Mouse (Mus musculus): ENCODE measurements at regions not wholly inside any gene's neighbourhood (a gene's known extent, or its start where the extent isn't known, plus 50 kb on each side); places are given as distances from the start of the nearest gene placed in this dataset.
A peak's percentile ranks its signal among the peaks of the same experiment; 100 is the strongest.

DNA sequence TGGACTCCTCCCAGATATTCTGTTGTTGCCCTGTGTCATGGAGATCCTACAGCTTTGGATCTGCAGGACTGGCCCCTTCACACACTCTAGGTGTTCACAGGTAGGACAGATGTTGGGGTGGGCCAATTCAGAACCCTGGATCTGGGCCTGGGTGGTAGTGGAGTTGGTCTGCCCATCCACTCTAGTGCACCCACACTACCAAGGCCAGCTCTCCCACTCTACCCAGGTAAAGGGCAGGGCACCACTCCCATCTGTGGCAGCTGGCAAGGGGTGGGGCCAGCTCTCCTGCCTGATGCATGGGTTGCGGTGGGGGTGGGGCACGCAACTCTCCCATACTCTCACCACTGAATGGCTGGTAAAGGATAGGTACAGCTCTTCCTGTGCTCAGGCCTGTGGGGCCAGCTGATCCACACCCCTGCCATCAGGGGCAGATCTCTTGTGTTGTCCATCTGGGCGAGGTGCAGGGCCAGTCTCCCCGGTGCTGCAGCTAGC lies 76.5 kb downstream of the Gja1 start:
- DNase-seq: no peak
- no peak for TF ChIP-seq CTCF (IDR thresholded peaks at IDR 0.05)
- H3K4me3 ChIP-seq: no peak overlapping the region
- H3K27ac ChIP-seq: no peak overlapping the region
- intact Hi-C loops (cut with DNase I): no loop called here

DNA sequence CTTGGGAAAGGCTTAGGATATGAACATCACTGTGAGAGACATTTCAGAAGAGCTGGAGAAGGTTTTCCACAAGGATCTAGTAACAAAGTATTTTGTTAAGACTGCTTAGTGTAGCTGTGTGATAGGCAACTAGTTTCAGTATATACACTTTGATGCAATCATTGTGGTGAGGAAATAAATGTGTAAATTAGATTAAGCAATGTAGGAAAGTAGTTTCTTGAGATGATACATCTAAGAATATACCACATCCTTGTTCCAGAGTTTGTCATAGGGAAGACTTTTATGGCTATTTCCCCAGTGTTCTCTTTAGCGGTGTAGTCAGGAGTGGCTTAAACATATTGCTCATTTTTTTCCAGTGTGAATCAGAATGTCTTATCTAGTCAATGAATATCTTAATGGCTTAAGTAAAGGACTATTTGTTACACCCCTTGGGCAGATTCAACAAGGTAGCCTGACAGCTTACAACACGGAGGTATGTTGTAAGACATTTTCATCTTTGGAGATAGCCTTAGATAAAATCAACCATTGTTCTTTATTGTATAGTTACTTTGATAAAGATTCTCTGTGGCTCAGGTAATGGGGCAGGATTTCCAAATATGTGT lies 78.8 kb downstream of the Gja1 start:
- Histone ChIP-seq H3K4me3 (no peak overlapping the region), H3K27ac (no peak overlapping the region)
- no peak for TF ChIP-seq CTCF (IDR thresholded peaks at IDR 0.05)
- intact Hi-C loops (cut with DNase I): no loop called here
- DNase-seq: no peak

DNA sequence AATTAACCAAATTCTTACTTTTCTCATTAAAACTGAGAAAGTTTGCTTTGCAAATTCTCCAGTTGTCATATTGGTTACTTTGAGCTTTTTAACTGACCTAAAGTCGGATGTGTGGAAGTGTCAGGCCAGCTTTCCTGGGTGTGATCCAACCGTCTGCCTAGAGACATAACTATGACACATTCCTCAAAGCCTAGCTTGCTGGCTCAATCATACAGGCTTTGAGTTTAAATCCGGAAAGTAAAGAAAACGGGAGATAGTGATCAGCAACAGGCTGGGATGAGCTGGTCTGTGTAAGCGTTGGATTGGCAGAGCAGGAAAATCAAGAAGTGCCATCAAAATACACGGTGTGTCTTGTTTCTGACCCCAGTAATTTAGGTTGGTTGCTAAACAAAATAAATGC lies 91.4 kb downstream of the Gja1 start:
- DNase-seq: peak; percentile 34
- intact Hi-C loops (cut with DNase I): no loop called here
- Histone ChIP-seq H3K27ac (peak overlapping the region; percentile 79), H3K4me3 (peak overlapping the region; percentile 65)
- no peak for TF ChIP-seq CTCF (IDR thresholded peaks at IDR 0.05)

DNA sequence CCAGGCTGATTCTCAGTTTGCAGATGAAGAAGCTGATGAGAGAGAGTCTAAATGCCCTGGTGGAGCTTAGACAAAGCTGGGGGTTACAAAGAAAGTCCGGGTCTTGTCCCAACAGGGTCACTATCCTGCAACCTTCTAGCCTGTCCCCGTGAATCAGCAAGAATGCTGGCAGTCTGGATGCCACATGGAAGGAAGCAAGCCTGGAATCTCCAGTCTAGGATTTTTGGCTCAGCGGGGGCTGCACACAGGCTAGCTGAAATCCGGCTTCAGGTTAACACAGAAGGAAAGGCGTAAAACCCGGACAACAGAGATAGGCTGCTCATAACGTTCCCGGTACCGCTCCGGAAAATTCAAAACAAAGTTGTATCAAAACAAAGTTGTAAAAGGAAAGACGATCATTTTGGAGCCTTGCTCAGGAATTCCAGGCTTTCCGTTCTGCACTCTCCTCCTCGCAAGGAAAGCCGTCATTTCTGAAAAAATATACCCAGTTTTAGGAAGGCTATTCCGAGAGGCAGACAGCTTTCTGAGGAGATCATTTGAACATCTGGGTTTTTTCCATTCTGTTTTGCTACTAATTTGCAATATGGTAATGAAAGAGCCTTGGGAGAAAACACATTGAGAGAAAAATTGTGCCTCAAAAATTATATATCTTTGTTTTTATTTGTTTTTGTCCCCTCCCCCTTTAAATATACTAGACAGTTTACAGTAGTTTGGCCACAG lies 92.0 kb downstream of the Gja1 start:
- intact Hi-C loops (cut with DNase I): no loop called here
- Histone ChIP-seq H3K27ac (peak overlapping the region; percentile 79), H3K4me3 (peak overlapping the region; percentile 65)
- no peak for TF ChIP-seq CTCF (IDR thresholded peaks at IDR 0.05)
- peak; percentile 45 for DNase-seq

DNA sequence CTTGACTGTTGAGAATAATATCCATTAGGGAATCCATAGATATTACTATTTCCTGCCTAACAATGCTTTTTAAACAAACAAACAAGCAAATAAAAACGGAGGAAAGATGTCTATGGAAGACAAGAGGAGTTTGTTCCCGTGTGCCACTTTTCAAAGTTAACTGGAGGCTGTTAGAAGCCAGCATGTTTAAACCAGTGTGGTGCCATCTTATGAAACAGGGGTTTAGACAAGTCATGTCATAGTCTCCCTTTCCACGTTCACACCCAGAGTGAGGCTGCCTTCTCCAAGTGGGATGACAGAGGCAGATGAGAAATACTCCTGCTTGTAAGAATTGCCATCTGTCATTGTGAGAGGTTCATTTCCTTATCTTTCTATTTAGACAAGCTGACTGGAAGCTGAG lies 92.8 kb downstream of the Gja1 start:
- H3K27ac ChIP-seq: no peak overlapping the region; the same call in 1 of the 2 replicates
- intact Hi-C loops (cut with DNase I): no loop called here
- DNase-seq: no peak
- no peak for TF ChIP-seq CTCF (IDR thresholded peaks at IDR 0.05)
- H3K4me3 ChIP-seq: no peak overlapping the region

DNA sequence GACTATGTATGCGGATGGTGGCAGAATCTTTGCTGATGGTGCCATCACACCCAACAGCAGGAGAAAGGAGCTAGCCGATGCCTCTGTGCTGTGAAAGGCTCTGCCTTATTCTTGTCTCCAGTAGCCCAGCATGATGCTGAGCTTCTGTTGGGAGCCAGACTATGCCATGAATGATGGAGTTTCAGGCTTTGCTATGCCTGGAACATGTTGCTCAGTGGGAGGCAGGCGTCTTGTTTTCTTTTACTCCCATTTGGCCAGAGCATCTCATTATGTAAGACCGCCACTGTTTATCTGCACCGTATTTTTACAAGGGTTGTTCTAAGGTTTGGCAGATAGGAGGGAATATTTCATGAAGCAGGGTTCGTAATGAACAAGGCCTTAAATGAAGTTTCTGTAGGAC lies 97.8 kb downstream of the Gja1 start:
- TF ChIP-seq CTCF (IDR thresholded peaks at IDR 0.05): no peak
- Histone ChIP-seq H3K27ac (no peak overlapping the region), H3K4me3 (no peak overlapping the region)
- intact Hi-C loops (cut with DNase I): no loop called here
- DNase-seq: no peak

DNA sequence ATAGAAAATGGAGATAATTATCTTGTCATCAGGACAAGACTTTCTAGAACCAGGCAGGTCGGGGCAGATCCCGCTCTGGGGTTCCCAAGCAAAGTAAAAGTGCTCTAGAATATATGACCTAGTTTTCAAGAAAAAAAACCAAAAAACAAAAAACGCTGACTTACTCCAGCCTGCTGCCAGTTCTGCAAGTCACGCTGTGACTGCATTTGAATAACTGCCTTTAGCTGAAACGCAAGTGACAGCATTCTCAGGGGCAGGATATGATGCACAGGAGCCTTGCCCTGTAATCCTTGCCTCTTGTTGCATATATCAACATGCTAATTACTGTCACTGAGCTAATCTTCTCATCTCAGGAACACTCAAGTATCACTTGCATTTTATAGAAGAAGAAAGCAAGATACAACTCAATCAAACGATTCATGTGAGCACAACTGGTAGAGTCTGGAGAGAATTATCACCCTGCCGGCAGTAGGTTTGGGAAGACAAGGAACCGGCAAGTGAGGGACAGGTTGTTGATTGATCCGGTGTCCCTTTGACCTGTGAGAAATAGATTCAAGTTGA lies 105.1 kb downstream of the Gja1 start:
- no peak overlapping the region for H3K4me3 ChIP-seq
- DNase-seq: no peak
- intact Hi-C loops (cut with DNase I): no loop called here
- H3K27ac ChIP-seq: no peak overlapping the region
- TF ChIP-seq CTCF (IDR thresholded peaks at IDR 0.05): no peak

DNA sequence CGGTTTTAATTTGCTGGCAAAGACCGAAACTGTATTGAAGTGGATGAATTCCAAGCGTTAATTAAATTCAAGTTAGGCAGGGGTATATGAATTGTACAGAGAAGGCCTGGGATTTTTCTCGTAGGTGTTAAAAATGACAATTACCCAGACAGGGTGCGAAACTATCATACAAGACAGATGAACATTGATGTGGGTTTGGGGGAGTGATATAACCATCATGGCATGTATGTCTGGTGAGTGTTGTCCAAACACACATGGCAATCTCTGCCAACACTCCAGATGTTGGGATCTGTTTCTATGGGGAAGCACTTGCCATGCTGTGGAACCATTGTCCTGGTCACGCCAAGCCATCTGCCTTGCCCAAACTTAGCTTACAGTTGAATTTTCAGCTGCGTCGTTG lies 107.8 kb downstream of the Gja1 start:
- no peak overlapping the region for H3K4me3 ChIP-seq
- H3K27ac ChIP-seq: no peak overlapping the region
- no peak for DNase-seq
- intact Hi-C loops (cut with DNase I): no loop called here
- no peak for TF ChIP-seq CTCF (IDR thresholded peaks at IDR 0.05)

DNA sequence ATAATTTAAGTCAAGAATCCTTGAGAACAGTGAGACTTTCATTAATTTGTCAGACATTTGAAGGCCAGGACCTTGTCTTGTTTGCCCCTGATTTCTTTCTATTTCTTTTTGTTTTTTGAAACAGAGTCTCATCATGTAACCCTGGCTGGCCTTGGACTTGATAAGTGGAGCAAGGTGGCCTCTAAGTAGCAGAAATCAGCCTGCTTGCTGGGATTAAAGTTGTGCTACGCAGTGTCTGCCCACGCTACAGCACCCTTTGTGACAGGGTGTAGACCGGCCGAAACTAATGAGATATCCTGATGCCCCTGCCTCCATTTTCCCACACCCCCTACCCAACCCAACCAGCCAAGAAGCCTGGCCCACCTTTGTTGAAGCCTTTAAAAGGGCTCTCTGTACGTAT lies 108.6 kb downstream of the Gja1 start:
- TF ChIP-seq CTCF (IDR thresholded peaks at IDR 0.05): no peak
- intact Hi-C loops (cut with DNase I): no loop called here
- Histone ChIP-seq H3K4me3 (no peak overlapping the region), H3K27ac (no peak overlapping the region)
- no peak for DNase-seq

DNA sequence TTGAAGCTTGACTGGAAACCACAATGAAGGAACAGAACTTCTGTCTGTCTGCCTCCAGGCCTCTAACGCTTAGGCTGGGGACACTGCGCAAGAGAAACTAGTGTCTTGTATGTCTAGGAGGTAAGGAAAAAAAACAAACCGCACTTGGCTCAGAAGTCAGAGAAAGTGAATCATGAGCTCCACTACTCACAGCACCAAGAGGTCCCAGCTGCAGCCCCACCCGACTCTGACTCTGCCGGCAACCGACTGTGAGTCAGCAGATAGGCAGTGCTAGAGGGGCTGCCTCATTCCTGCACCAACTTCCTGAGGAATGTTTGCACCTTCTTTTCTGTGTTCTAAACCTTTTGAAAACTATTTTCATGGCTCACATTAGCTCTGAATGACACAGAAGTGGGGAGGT lies 109.5 kb downstream of the Gja1 start:
- peak overlapping the region; percentile 60 for H3K27ac ChIP-seq
- TF ChIP-seq CTCF (IDR thresholded peaks at IDR 0.05): no peak
- intact Hi-C loops (cut with DNase I): no loop called here
- H3K4me3 ChIP-seq: no peak overlapping the region
- peak; percentile 68 for DNase-seq

DNA sequence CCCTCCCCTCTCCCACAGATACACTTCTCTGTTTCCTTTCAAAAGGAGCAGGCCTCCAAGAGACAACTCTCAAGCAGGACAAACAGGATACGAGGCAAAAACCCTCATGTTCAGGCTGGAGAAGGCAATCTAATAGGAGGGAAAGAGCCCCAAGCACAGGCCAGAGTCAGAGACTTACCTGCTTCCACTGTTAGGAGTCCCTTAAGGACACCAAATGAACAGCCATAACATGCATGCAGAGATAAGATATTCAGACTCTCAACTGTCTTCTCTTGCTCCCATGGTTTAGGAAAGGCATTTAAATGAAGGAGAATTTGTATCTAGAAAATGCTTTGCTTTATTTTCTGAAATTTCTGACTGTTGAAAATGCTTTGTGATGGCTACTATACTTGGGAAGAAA lies 116.3 kb downstream of the Gja1 start:
- Histone ChIP-seq H3K4me3 (no peak overlapping the region), H3K27ac (no peak overlapping the region)
- intact Hi-C loops (cut with DNase I): no loop called here
- no peak for DNase-seq
- TF ChIP-seq CTCF (IDR thresholded peaks at IDR 0.05): no peak

DNA sequence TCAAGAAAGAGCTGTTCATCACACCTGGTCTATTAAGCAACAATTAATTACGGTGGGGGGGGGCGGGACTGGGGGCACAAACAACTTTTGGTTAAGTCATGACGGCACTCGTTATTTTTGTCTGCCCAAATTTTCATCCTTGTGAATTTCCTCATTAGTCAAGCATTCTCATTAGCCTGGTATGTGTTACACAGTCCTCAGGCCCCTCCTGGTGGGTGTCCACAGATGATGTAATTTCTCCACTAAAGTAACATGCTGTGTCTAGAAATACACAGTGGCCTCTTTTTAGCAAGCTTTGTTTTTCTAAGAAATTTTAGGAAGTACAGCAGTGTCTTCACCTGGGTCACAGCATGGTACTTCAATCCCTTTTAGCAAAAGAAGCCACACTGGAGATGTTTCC lies 118.2 kb downstream of the Gja1 start:
- Histone ChIP-seq H3K27ac (no peak overlapping the region), H3K4me3 (no peak overlapping the region)
- no peak for TF ChIP-seq CTCF (IDR thresholded peaks at IDR 0.05)
- intact Hi-C loops (cut with DNase I): no loop called here
- DNase-seq: no peak

DNA sequence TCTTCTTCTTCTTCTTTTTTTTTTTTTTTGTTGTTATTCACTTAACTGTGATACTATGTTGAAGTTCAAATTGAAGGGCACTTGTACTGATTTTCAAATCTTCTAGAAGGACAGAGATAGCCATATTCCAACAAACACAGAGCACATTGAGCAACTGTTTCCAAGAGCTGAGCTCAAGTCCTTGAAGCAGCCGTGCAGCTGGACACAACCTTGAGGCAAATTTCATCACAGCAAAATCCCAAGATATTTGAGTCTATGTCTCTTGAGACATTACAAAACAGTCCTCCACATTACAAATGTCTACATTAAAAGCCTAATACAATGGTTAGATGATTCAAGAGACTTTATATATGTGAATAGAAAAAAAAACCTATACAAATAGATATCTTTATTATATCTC lies 141.9 kb downstream of the Gja1 start:
- Histone ChIP-seq H3K4me3 (no peak overlapping the region), H3K27ac (no peak overlapping the region)
- DNase-seq: no peak
- TF ChIP-seq CTCF (IDR thresholded peaks at IDR 0.05): no peak
- intact Hi-C loops (cut with DNase I): no loop called here

DNA sequence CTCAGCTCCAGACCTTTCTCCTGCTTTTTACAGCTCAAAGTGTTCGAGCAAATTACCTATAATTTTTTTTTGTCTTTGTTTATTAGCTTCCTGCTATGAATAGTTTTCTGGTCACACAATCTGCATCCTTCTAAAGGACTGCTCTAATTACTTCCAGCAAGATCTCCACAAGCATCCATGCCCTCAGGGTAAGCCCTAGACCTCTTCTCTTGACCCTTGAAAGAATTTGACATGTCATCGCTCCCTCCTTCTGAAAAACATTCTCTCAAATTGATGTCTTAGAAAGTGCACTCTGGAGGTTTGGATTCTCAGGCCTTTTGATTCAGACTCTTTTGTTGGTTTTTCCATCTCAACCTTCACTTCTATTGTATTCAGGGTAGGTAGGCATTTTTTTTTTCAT lies 148.7 kb downstream of the Gja1 start:
- DNase-seq: no peak
- Histone ChIP-seq H3K27ac (no peak overlapping the region), H3K4me3 (no peak overlapping the region)
- intact Hi-C loops (cut with DNase I): no loop called here
- no peak for TF ChIP-seq CTCF (IDR thresholded peaks at IDR 0.05)
